In the genomic region with DNA sequence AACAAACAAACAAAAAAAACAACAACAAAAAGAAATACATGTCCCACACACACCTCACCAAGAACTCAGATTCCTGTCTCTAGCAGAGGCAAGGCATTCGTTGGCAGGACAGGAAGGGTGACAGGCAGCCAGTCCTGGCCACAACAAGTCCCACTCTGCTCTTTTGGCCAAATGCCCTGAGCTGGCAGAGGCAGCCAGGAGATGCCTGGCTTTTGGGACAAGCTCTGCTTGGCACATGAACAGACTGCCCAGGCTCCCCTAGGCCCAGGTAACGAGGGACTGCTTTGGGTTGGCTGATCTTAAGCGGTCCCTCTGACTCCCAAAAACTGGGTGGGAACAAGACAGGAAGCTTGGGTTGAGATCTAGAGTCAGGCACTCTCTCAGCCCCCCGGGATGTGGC, we compare ENCODE assay signal across 8 mouse cellular contexts. TPM values are rescaled to one million over a fixed set of nuclear protein-coding genes. Genes with fewer than 3 reads are reported as not detected.
DNase-seq lines count a peak whose midpoint lies in the region; TF ChIP-seq lines count a peak whose summit lies in the region.

No protein-coding gene starts in this region.

- H3K36me3 ChIP-seq in myocyte (ENCODE audit: control insufficient read depth, insufficient read depth): no peaks in the 10 kb centered on the region

- H3K27ac ChIP-seq in embryonic fibroblast, embryonic 13.5 days (ENCODE audit: insufficient read depth, low read length): no peak overlapping the region

- H3K79me2 ChIP-seq in myocyte (ENCODE audit: control insufficient read depth, insufficient read depth): peaks cover 41% of the 10 kb centered on the region

- H3K27me3 ChIP-seq in myocyte (ENCODE audit: control insufficient read depth, insufficient read depth, insufficient read length): no peaks in the 10 kb centered on the region

- TF ChIP-seq POLR2A in embryonic fibroblast, embryonic 13.5 days (IDR thresholded peaks at IDR 0.05; ENCODE audit: low read depth, low read length): no peak
- no peak for TF ChIP-seq POLR2A in myocyte (IDR thresholded peaks at IDR 0.05; ENCODE audit: insufficient read length, low read depth)

- TF ChIP-seq CTCF in embryonic fibroblast, embryonic 13.5 days (IDR thresholded peaks at IDR 0.05; ENCODE audit: borderline replicate concordance, insufficient read depth, low read length): no peak

- H3K4me1 ChIP-seq in embryonic fibroblast, embryonic 13.5 days (ENCODE audit: control insufficient read depth, insufficient read depth, low read length): 0 out of 2 replicates have a peak, but pooled peaks cover 4% of the 10 kb centered on the region

- peak; percentile 70 for DNase-seq in 416B (ENCODE audit: low read depth)
- DNase-seq in adipocyte (ENCODE audit: low spot score): peak; percentile 78
- DNase-seq in heart, postnatal 10 days: peak; percentile 89 to 92
- peak; percentile 39 to 53 for DNase-seq in kidney, postnatal 4 days
- no peak for DNase-seq in spleen, adult 18-20 months
- DNase-seq in embryo, embryonic 10.5 days (ENCODE audit: low spot score): no peak

- H3ac ChIP-seq in myocyte (ENCODE audit: control insufficient read depth, insufficient read length): no peak overlapping the region

- peak overlapping the region; percentile 66 for H3K4me3 ChIP-seq in embryonic fibroblast, embryonic 13.5 days (ENCODE audit: insufficient read depth, low read length)
- peak overlapping the region; percentile 35 for H3K4me3 ChIP-seq in myocyte

- peak overlapping the region; percentile 83 for H3K4me2 ChIP-seq in myocyte (ENCODE audit: low read depth)

- intact Hi-C loops in heart, postnatal 10 days (cut with DNase I): no loop called here

TF ChIP-seq in myocyte, 11 proteins besides CTCF, POLR2A, EP300 and RAD21:
- TF ChIP-seq TCF12 (IDR thresholded peaks at IDR 0.05; ENCODE audit: insufficient read depth, poor library complexity, severe bottlenecking) (no peak), SRF (IDR thresholded peaks at IDR 0.05; ENCODE audit: control insufficient read depth, insufficient read length, low read depth) (no peak), TCF3 (IDR thresholded peaks at IDR 0.05; ENCODE audit: insufficient read length, low read depth) (no peak), MYOG (IDR thresholded peaks at IDR 0.05; ENCODE audit: control insufficient read depth in 1 of 3, insufficient read depth in 1 of 3, insufficient read length in 2 of 3, low read depth in 2 of 3) (peak in 1 of 3 experiments; percentile 24)
TF ChIP-seq in myocyte: peak in this region for 1.

RNA-seq across cellular contexts. Expression of gene Tmem201, which starts 1.3 kb away (rescaled TPM):
- polyA plus RNA-seq in embryonic fibroblast, embryonic 13.5 days (2011; ENCODE audit: insufficient read length, low read depth, missing spikeins): 14.6 and 19.6 TPM in 2 replicates
- total RNA-seq in heart, postnatal 10 days (2021): 10 to 100 TPM; 82.8 to 88.9 TPM
- polyA plus RNA-seq in myocyte (2012; fragmentation: generic; extraction: Trizol): 31.1 TPM

RNA-seq across cellular contexts. Expression of gene Pik3cd, which starts 34.2 kb away (rescaled TPM):
- polyA plus RNA-seq in embryonic fibroblast, embryonic 13.5 days (2011; ENCODE audit: insufficient read length, low read depth, missing spikeins): 3.6 and 4.3 TPM in 2 replicates
- total RNA-seq in heart, postnatal 10 days (2021): 1 to 10 TPM; 4.1 to 4.6 TPM
- 1.4 TPM for polyA plus RNA-seq in myocyte (2012; fragmentation: generic; extraction: Trizol)

RNA-seq across cellular contexts. Expression of gene Slc25a33, which starts 37.5 kb away (rescaled TPM):
- 5.7 and 7.4 TPM in 2 replicates for polyA plus RNA-seq in embryonic fibroblast, embryonic 13.5 days (2011; ENCODE audit: insufficient read length, low read depth, missing spikeins)
- total RNA-seq in heart, postnatal 10 days (2021): 10 to 100 TPM; 10.3 to 19.6 TPM
- polyA plus RNA-seq in myocyte (2012; fragmentation: generic; extraction: Trizol): 34.3 TPM

Comparison
In these comparisons a context has a peak if more than half of its experiments do, and no peak if none do; other contexts are left out.
1. DNase-seq: peak in 416B (single experiment), adipocyte (single experiment), heart, postnatal 10 days (2 of 2) and kidney, postnatal 4 days (2 of 2); none in spleen, adult 18-20 months (0 of 2) and embryo, embryonic 10.5 days (single experiment).